Mouse (Mus musculus): ENCODE data around the gene Clcn2. TPM values are rescaled to one million over a fixed set of nuclear protein-coding genes. Genes with fewer than 3 reads are reported as not detected.

The Clcn2 gene
- total RNA-seq, 2 experiments from 2014 or later, result 1.2 to 1.6 TPM

Other genes with a start within 250 kb of the Clcn2 start
- gene Eif2b5, start 218.9 kb downstream of the Clcn2 start, total RNA-seq (2021), result 10 to 100 TPM; 55.1 to 60.2 TPM
- 10 to 100 TPM; 47.2 to 48.0 TPM for gene Dvl3, start 200.8 kb downstream of the Clcn2 start, total RNA-seq (2021)
- gene Ap2m1, start 182.3 kb downstream of the Clcn2 start, total RNA-seq (2021), result 100 to 1,000 TPM; 184 to 195 TPM
- 10 to 100 TPM; 61.7 to 70.2 TPM for gene Abcf3, start 169.2 kb downstream of the Clcn2 start, total RNA-seq (2021)
- under 1 TPM in 1 of 2 experiments, not detected in 1; 0.18 TPM for gene Vwa5b2, start 128.3 kb downstream of the Clcn2 start, total RNA-seq (2021)
- 1 to 10 TPM; 6.6 to 9.1 TPM for gene Eef1akmt4, start 106.2 kb downstream of the Clcn2 start, total RNA-seq (2021)
- not detected for gene Gm49333, start 106.1 kb downstream of the Clcn2 start, total RNA-seq (2021)
- gene Alg3, start 106.0 kb downstream of the Clcn2 start, total RNA-seq (2021), result 10 to 100 TPM in 1 of 2 experiments, 1 to 10 TPM in 1; 8.8 to 11.4 TPM
- 1 to 10 TPM; 1.3 to 1.6 TPM for gene Camk2n2, start 96.5 kb downstream of the Clcn2 start, total RNA-seq (2021)
- gene Ece2, start 87.9 kb downstream of the Clcn2 start, total RNA-seq (2021), result under 1 TPM; 0.49 to 0.72 TPM
- gene Psmd2, start 66.1 kb downstream of the Clcn2 start, total RNA-seq (2021), result 100 to 1,000 TPM; 208 to 217 TPM
- 100 to 1,000 TPM; 403 to 412 TPM for gene Eif4g1, start 49.4 kb downstream of the Clcn2 start, total RNA-seq (2021)
- 10 to 100 TPM; 19.8 to 31.3 TPM for gene Fam131a, start 24.5 kb downstream of the Clcn2 start, total RNA-seq (2021)
- gene Polr2h, start 81 bp downstream of the Clcn2 start, total RNA-seq (2021), result 10 to 100 TPM; 11.0 to 13.1 TPM
- gene Chrd, start 15.4 kb upstream of the Clcn2 start, total RNA-seq (2021), result 1 to 10 TPM; 1.7 to 2.0 TPM
- under 1 TPM in 1 of 2 experiments, not detected in 1; 0.18 TPM for gene Thpo, start 16.8 kb upstream of the Clcn2 start, total RNA-seq (2021)